Mouse (Mus musculus) bone marrow macrophage, adult 2 months (primary cell): Measurements from ENCODE around the gene Hivep3.

ENCODE experiments used
- CTCF ChIP-seq: IDR thresholded peaks from 2 replicates; pipeline ENCODE4 v1.5.1; 2012; ENCODE audit warnings: low read depth, mild to moderate bottlenecking, low read length, moderate library complexity
- POLR2A ChIP-seq: IDR thresholded peaks from 2 replicates; pipeline ENCODE4 v1.6.1; 2012; ENCODE audit warnings: mild to moderate bottlenecking, low read depth, low read length, borderline replicate concordance

DNA sequence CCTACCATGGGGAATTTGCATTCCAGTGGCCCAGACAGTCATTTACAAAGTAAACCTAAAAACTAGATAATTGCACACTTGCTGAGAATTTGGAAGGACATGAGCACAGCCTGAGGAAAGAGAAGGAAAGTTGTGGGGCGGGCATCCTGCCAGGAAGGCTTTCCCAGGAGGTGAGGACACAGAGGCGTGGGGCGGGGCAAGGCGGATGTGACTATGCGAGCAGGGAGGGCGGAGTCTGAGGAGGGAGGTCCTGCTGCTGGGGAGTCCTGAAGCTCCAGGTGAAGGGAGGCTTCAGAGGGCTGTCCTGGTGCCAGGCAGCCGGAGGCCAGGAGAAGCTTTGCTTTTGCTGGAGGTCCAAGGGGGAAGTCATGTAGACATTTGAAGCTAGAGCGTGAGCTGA, 118.9 kb downstream of the Hivep3 start:
- no peak for TF ChIP-seq CTCF
- no peak for TF ChIP-seq POLR2A
